17 mouse cellular contexts compared by ENCODE assay signal in genomic region chr4:8986394-8987091, GRCm38 (mm10).
DNase-seq lines count a peak whose midpoint lies in the region; ATAC-seq and TF ChIP-seq lines count a peak whose summit lies in the region.
"Had no signal": no experiment of that assay in that cellular context is flagged by ENCODE, and none has a peak within 500 bp of the region (broad histone marks: within the 10 kb centered on the region; RNA-seq: fewer than 3 reads in every experiment).

No protein-coding gene starts in this region.

- H3K4me2 ChIP-seq in lung, embryonic 15.5 days = no peak overlapping the region
- no peak overlapping the region for H3K4me2 ChIP-seq in liver, postnatal 0 days (ENCODE audit: low read depth, low read length)
- H3K4me2 ChIP-seq: midbrain, embryonic 15.5 days had no signal

- peaks cover 40% of the 10 kb centered on the region for H3K4me1 ChIP-seq in heart, embryonic 10.5 days
- H3K4me1 ChIP-seq in lung, embryonic 15.5 days = peaks cover 33% of the 10 kb centered on the region
- H3K4me1 ChIP-seq in liver, postnatal 0 days (ENCODE audit: insufficient read depth) = no peaks in the 10 kb centered on the region

- peak; percentile 34; the same call in 1 of the 2 replicates for ATAC-seq in lung, embryonic 15.5 days (ENCODE audit: borderline replicate concordance, extremely low read depth, low FRiP score, low TSS enrichment)
- ATAC-seq in liver, postnatal 0 days = no peak
- ATAC-seq: inflammation-experienced regulatory T-cells, adult 6 months; midbrain, embryonic 15.5 days had no signal

- peak; percentile 55 for DNase-seq in heart, embryonic 10.5 days (ENCODE audit: low spot score)
- no peak for DNase-seq in heart, postnatal 25 days (ENCODE audit: low spot score)
- DNase-seq in lung, postnatal 14 days = no peak
- DNase-seq in embryo, embryonic 11 days = peak; percentile 46
- peak; percentile 56 for DNase-seq in mesoderm, embryonic 11.5 days (ENCODE audit: low read depth, low spot score)
- DNase-seq in spleen, postnatal 36 days (ENCODE audit: low spot score in 2 of 2) = no peak
- DNase-seq in liver, postnatal 0 days = no peak
- DNase-seq: adrenal gland, adult 2 months; cerebellum, adult 9-10 months; gastrocnemius, postnatal 36 days; liver; thymus, adult 2 months had no signal

- H3K27me3 ChIP-seq in heart, embryonic 10.5 days (ENCODE audit: insufficient read depth, poor library complexity, severe bottlenecking) = no peaks in the 10 kb centered on the region
- peaks cover 7% of the 10 kb centered on the region; the same call in 1 of the 2 replicates for H3K27me3 ChIP-seq in lung, embryonic 15.5 days
- H3K27me3 ChIP-seq in liver, postnatal 0 days (ENCODE audit: insufficient read depth, low read length) = no peaks in the 10 kb centered on the region
- H3K27me3 ChIP-seq: midbrain, embryonic 15.5 days had no signal

- no peak for TF ChIP-seq EP300 in liver, postnatal 0 days (IDR thresholded peaks at IDR 0.05; ENCODE audit: low read depth)

- WGBS in heart, embryonic 10.5 days = 71% methylated on average over 13 of the region's 13 CpGs
- 32% methylated on average over 13 of the region's 13 CpGs for WGBS in lung, embryonic 15.5 days
- 72% methylated on average over 13 of the region's 13 CpGs for WGBS in liver, postnatal 0 days (ENCODE audit: insufficient replicate concordance)

- TF ChIP-seq CTCF in liver, postnatal 0 days (IDR thresholded peaks at IDR 0.05; ENCODE audit: low read depth) = no peak

- no peaks in the 10 kb centered on the region for H3K36me3 ChIP-seq in heart, embryonic 10.5 days
- no peaks in the 10 kb centered on the region for H3K36me3 ChIP-seq in lung, embryonic 15.5 days
- no peaks in the 10 kb centered on the region for H3K36me3 ChIP-seq in liver, postnatal 0 days (replicated peaks; ENCODE audit: insufficient read depth, low read length)
- H3K36me3 ChIP-seq: forebrain, embryonic 10.5 days; midbrain, embryonic 15.5 days had no signal

- H3K9ac ChIP-seq in lung, embryonic 15.5 days = no peak overlapping the region
- no peak overlapping the region for H3K9ac ChIP-seq in liver, postnatal 0 days (replicated peaks)
- H3K9ac ChIP-seq: midbrain, embryonic 15.5 days had no signal

- no peak overlapping the region for H3K27ac ChIP-seq in heart, embryonic 10.5 days
- H3K27ac ChIP-seq in lung, embryonic 15.5 days = no peak overlapping the region
- no peak overlapping the region for H3K27ac ChIP-seq in liver, postnatal 0 days (ENCODE audit: low read depth)
- H3K27ac ChIP-seq: forebrain, embryonic 10.5 days; left cerebral cortex, adult 2 months; midbrain, embryonic 15.5 days had no signal

- intact Hi-C loops in heart, postnatal 25 days (cut with DNase I) = no loop called here

- H3K4me3 ChIP-seq in heart, embryonic 10.5 days = no peak overlapping the region
- no peak overlapping the region for H3K4me3 ChIP-seq in lung, embryonic 15.5 days
- no peak overlapping the region for H3K4me3 ChIP-seq in liver, postnatal 0 days (ENCODE audit: low read depth, low read length)
- H3K4me3 ChIP-seq: forebrain, embryonic 10.5 days; left cerebral cortex, adult 2 months; midbrain, embryonic 15.5 days had no signal

- H3K9me3 ChIP-seq in heart, embryonic 10.5 days = no peaks in the 10 kb centered on the region
- no peaks in the 10 kb centered on the region for H3K9me3 ChIP-seq in lung, embryonic 15.5 days
- no peaks in the 10 kb centered on the region for H3K9me3 ChIP-seq in liver, postnatal 0 days (ENCODE audit: low read length)
- H3K9me3 ChIP-seq: forebrain, embryonic 10.5 days; midbrain, embryonic 15.5 days had no signal

Comparison
In these comparisons a context has a peak if more than half of its experiments do, and no peak if none do; other contexts are left out.
1. DNase-seq: peak in heart, embryonic 10.5 days (single experiment), embryo, embryonic 11 days (single experiment) and mesoderm, embryonic 11.5 days (single experiment); none in heart, postnatal 25 days (single experiment), lung, postnatal 14 days (single experiment), spleen, postnatal 36 days (0 of 2) and liver, postnatal 0 days (single experiment).